Comparison of ENCODE assay signal across 8 mouse cellular contexts in genomic region chr19:5654720-5655298, GRCm38 (mm10). TPM values are rescaled to one million over a fixed set of nuclear protein-coding genes. Genes with fewer than 3 reads are reported as not detected.
DNase-seq lines count a peak whose midpoint lies in the region; ATAC-seq lines count a peak whose summit lies in the region.

No protein-coding gene starts in this region.

- no peak overlapping the region for H3K27ac ChIP-seq in kidney, embryonic 14.5 days (ENCODE audit: low read depth, low read length)
- no peak overlapping the region for H3K27ac ChIP-seq in embryonic facial prominence, embryonic 11.5 days (replicated peaks; ENCODE audit: low read depth, low read length)
- H3K27ac ChIP-seq in intestine, embryonic 15.5 days = no peak overlapping the region
- no peak overlapping the region for H3K27ac ChIP-seq in neural tube, embryonic 11.5 days (ENCODE audit: low read depth, low read length)

- 0 out of 2 replicates have a peak, but pooled peaks have one; percentile 1 for ATAC-seq in kidney, embryonic 14.5 days (ENCODE audit: low FRiP score, low TSS enrichment)
- no peak; the same call in 1 of the 2 replicates for ATAC-seq in embryonic facial prominence, embryonic 11.5 days (replicated peaks; ENCODE audit: insufficient number of reproducible peaks, low FRiP score, low TSS enrichment, low read depth)
- ATAC-seq in intestine, embryonic 15.5 days = peak; percentile 22
- no peak for ATAC-seq in neural tube, embryonic 11.5 days (ENCODE audit: insufficient read depth, low FRiP score, low TSS enrichment)

- H3K4me3 ChIP-seq in kidney, embryonic 14.5 days (ENCODE audit: low read length) = peak overlapping the region; percentile 44
- peak overlapping the region; percentile 39 for H3K4me3 ChIP-seq in embryonic facial prominence, embryonic 11.5 days (ENCODE audit: low read depth, low read length)
- H3K4me3 ChIP-seq in intestine, embryonic 15.5 days (replicated peaks) = peak overlapping the region; percentile 39
- H3K4me3 ChIP-seq in neural tube, embryonic 11.5 days (ENCODE audit: low read depth, low read length) = peak overlapping the region; percentile 43

- peaks cover 5% of the 10 kb centered on the region for H3K4me1 ChIP-seq in kidney, embryonic 14.5 days (ENCODE audit: control insufficient read depth, insufficient read depth, low read length)
- H3K4me1 ChIP-seq in embryonic facial prominence, embryonic 11.5 days (ENCODE audit: control insufficient read depth, insufficient read depth, low read length) = peaks cover 2% of the 10 kb centered on the region; the same call in 1 of the 2 replicates
- H3K4me1 ChIP-seq in intestine, embryonic 15.5 days (replicated peaks) = peaks cover 14% of the 10 kb centered on the region
- H3K4me1 ChIP-seq in neural tube, embryonic 11.5 days (ENCODE audit: control insufficient read depth, insufficient read depth, low read length) = peaks cover 12% of the 10 kb centered on the region

- peak overlapping the region; percentile 53; the same call in 1 of the 2 replicates for H3K9ac ChIP-seq in kidney, embryonic 14.5 days (ENCODE audit: low read depth, low read length)
- peak overlapping the region; percentile 33 for H3K9ac ChIP-seq in embryonic facial prominence, embryonic 11.5 days (replicated peaks; ENCODE audit: low read length)
- peak overlapping the region; percentile 39 for H3K9ac ChIP-seq in intestine, embryonic 15.5 days
- H3K9ac ChIP-seq in neural tube, embryonic 11.5 days (ENCODE audit: low read length) = peak overlapping the region; percentile 26

- DNase-seq in kidney, postnatal 4 days = no peak
- peak; percentile 42 for DNase-seq in embryonic facial prominence, embryonic 11.5 days (ENCODE audit: low spot score)
- DNase-seq in neural tube, embryonic 11.5 days (ENCODE audit: low spot score) = no peak
- DNase-seq in MN1 (ENCODE audit: low spot score) = no peak
- DNase-seq in adrenal gland, postnatal 36 days = no peak
- no peak for DNase-seq in left cerebral cortex, postnatal 14 days (ENCODE audit: low spot score in 2 of 2)

- H3K36me3 ChIP-seq in kidney, embryonic 14.5 days (ENCODE audit: control insufficient read depth, insufficient read depth, low read length) = peaks cover 34% of the 10 kb centered on the region
- H3K36me3 ChIP-seq in embryonic facial prominence, embryonic 11.5 days (replicated peaks; ENCODE audit: control insufficient read depth, insufficient read depth, low read depth, low read length) = no peaks in the 10 kb centered on the region
- peaks cover 8% of the 10 kb centered on the region for H3K36me3 ChIP-seq in intestine, embryonic 15.5 days
- no peaks in the 10 kb centered on the region for H3K36me3 ChIP-seq in neural tube, embryonic 11.5 days (ENCODE audit: control insufficient read depth, insufficient read depth, low read length)

- H3K27me3 ChIP-seq in kidney, embryonic 14.5 days (ENCODE audit: control insufficient read depth, insufficient read depth, low read length) = peaks cover 9% of the 10 kb centered on the region; the same call in 1 of the 2 replicates
- peaks cover 8% of the 10 kb centered on the region for H3K27me3 ChIP-seq in embryonic facial prominence, embryonic 11.5 days (ENCODE audit: control insufficient read depth, insufficient read depth, low read length)
- peaks cover 8% of the 10 kb centered on the region for H3K27me3 ChIP-seq in intestine, embryonic 15.5 days (replicated peaks)
- peaks cover 25% of the 10 kb centered on the region for H3K27me3 ChIP-seq in neural tube, embryonic 11.5 days (ENCODE audit: control insufficient read depth, insufficient read depth, low read length)

- 16% methylated on average over 43 of the region's 43 CpGs for WGBS in kidney, embryonic 14.5 days
- 9% methylated on average over 43 of the region's 43 CpGs for WGBS in embryonic facial prominence, embryonic 11.5 days
- WGBS in intestine, embryonic 15.5 days = 22% methylated on average over 43 of the region's 43 CpGs
- WGBS in neural tube, embryonic 11.5 days = 7% methylated on average over 43 of the region's 43 CpGs

- intact Hi-C loops in left cerebral cortex, postnatal 14 days (cut with DNase I) = no loop called here

- H3K9me3 ChIP-seq in kidney, embryonic 14.5 days (ENCODE audit: control insufficient read depth, low read length) = no peaks in the 10 kb centered on the region
- H3K9me3 ChIP-seq in embryonic facial prominence, embryonic 11.5 days (replicated peaks; ENCODE audit: control insufficient read depth, low read length) = no peaks in the 10 kb centered on the region
- H3K9me3 ChIP-seq in intestine, embryonic 15.5 days = no peaks in the 10 kb centered on the region
- H3K9me3 ChIP-seq in neural tube, embryonic 11.5 days (ENCODE audit: control insufficient read depth, low read length) = no peaks in the 10 kb centered on the region

- peak overlapping the region; percentile 67 for H3K4me2 ChIP-seq in kidney, embryonic 14.5 days (replicated peaks; ENCODE audit: low read depth, low read length)
- peak overlapping the region; percentile 70 for H3K4me2 ChIP-seq in embryonic facial prominence, embryonic 11.5 days (ENCODE audit: low read depth, low read length)
- H3K4me2 ChIP-seq in intestine, embryonic 15.5 days (replicated peaks) = peak overlapping the region; percentile 86
- peak overlapping the region; percentile 82 for H3K4me2 ChIP-seq in neural tube, embryonic 11.5 days (ENCODE audit: low read depth)

RNA-seq across cellular contexts. Expression of gene Sipa1, which starts 8.7 kb away (rescaled TPM):
- 17.4 and 26.8 TPM in 2 replicates for polyA plus RNA-seq in kidney, embryonic 14.5 days (2014; fragmentation: Nextera tagmentation; extraction: Ambion mirVana)
- 12.4 and 13.2 TPM in 2 replicates for polyA plus RNA-seq in embryonic facial prominence, embryonic 11.5 days (2014; fragmentation: Nextera tagmentation; extraction: Ambion mirVana)
- polyA plus RNA-seq in intestine, embryonic 15.5 days (2015; fragmentation: Nextera tagmentation; extraction: Ambion mirVana) = 21.5 and 23.8 TPM in 2 replicates
- 17.0 and 19.3 TPM in 2 replicates for polyA plus RNA-seq in neural tube, embryonic 11.5 days (2014; fragmentation: Nextera tagmentation; extraction: Ambion mirVana)
- 10 to 100 TPM; 40.5 to 57.2 TPM for total RNA-seq in adrenal gland, postnatal 36 days (2021)
- 10 to 100 TPM; 23.9 to 24.4 TPM for total RNA-seq in left cerebral cortex, postnatal 14 days (2021)

RNA-seq across cellular contexts. Expression of gene Rela, which starts 17.5 kb away (rescaled TPM):
- polyA plus RNA-seq in kidney, embryonic 14.5 days (2014; fragmentation: Nextera tagmentation; extraction: Ambion mirVana) = 42.4 and 49.8 TPM in 2 replicates
- polyA plus RNA-seq in embryonic facial prominence, embryonic 11.5 days (2014; fragmentation: Nextera tagmentation; extraction: Ambion mirVana) = 37.0 and 39.1 TPM in 2 replicates
- polyA plus RNA-seq in intestine, embryonic 15.5 days (2015; fragmentation: Nextera tagmentation; extraction: Ambion mirVana) = 43.0 and 43.3 TPM in 2 replicates
- polyA plus RNA-seq in neural tube, embryonic 11.5 days (2014; fragmentation: Nextera tagmentation; extraction: Ambion mirVana) = 32.5 and 34.4 TPM in 2 replicates
- total RNA-seq in adrenal gland, postnatal 36 days (2021) = 10 to 100 TPM; 85.7 to 86.4 TPM
- total RNA-seq in left cerebral cortex, postnatal 14 days (2021) = 10 to 100 TPM; 22.0 to 23.9 TPM

RNA-seq across cellular contexts. Expression of gene Map3k11, which starts 33.7 kb away (rescaled TPM):
- polyA plus RNA-seq in kidney, embryonic 14.5 days (2014; fragmentation: Nextera tagmentation; extraction: Ambion mirVana) = 26.8 and 33.6 TPM in 2 replicates
- polyA plus RNA-seq in embryonic facial prominence, embryonic 11.5 days (2014; fragmentation: Nextera tagmentation; extraction: Ambion mirVana) = 13.1 and 14.6 TPM in 2 replicates
- polyA plus RNA-seq in intestine, embryonic 15.5 days (2015; fragmentation: Nextera tagmentation; extraction: Ambion mirVana) = 33.7 and 36.3 TPM in 2 replicates
- 21.0 and 22.0 TPM in 2 replicates for polyA plus RNA-seq in neural tube, embryonic 11.5 days (2014; fragmentation: Nextera tagmentation; extraction: Ambion mirVana)
- 10 to 100 TPM; 44.7 to 45.8 TPM for total RNA-seq in adrenal gland, postnatal 36 days (2021)
- total RNA-seq in left cerebral cortex, postnatal 14 days (2021) = 10 to 100 TPM; 12.6 to 15.9 TPM

RNA-seq across cellular contexts. Expression of gene Pcnx3, which starts 33.9 kb away (rescaled TPM):
- polyA plus RNA-seq in kidney, embryonic 14.5 days (2014; fragmentation: Nextera tagmentation; extraction: Ambion mirVana) = 31.2 and 35.4 TPM in 2 replicates
- 17.5 and 22.0 TPM in 2 replicates for polyA plus RNA-seq in embryonic facial prominence, embryonic 11.5 days (2014; fragmentation: Nextera tagmentation; extraction: Ambion mirVana)
- polyA plus RNA-seq in intestine, embryonic 15.5 days (2015; fragmentation: Nextera tagmentation; extraction: Ambion mirVana) = 16.3 and 16.8 TPM in 2 replicates
- 26.9 and 27.7 TPM in 2 replicates for polyA plus RNA-seq in neural tube, embryonic 11.5 days (2014; fragmentation: Nextera tagmentation; extraction: Ambion mirVana)
- 100 to 1,000 TPM in 1 of 2 experiments, 10 to 100 TPM in 1; 89.5 to 108 TPM for total RNA-seq in adrenal gland, postnatal 36 days (2021)
- 10 to 100 TPM; 63.6 to 65.1 TPM for total RNA-seq in left cerebral cortex, postnatal 14 days (2021)

RNA-seq across cellular contexts. Expression of gene Kat5, which starts 44.8 kb away (rescaled TPM):
- polyA plus RNA-seq in kidney, embryonic 14.5 days (2014; fragmentation: Nextera tagmentation; extraction: Ambion mirVana) = 31.5 and 36.0 TPM in 2 replicates
- 28.9 and 32.2 TPM in 2 replicates for polyA plus RNA-seq in embryonic facial prominence, embryonic 11.5 days (2014; fragmentation: Nextera tagmentation; extraction: Ambion mirVana)
- 44.1 and 47.3 TPM in 2 replicates for polyA plus RNA-seq in intestine, embryonic 15.5 days (2015; fragmentation: Nextera tagmentation; extraction: Ambion mirVana)
- polyA plus RNA-seq in neural tube, embryonic 11.5 days (2014; fragmentation: Nextera tagmentation; extraction: Ambion mirVana) = 36.3 and 36.5 TPM in 2 replicates
- total RNA-seq in adrenal gland, postnatal 36 days (2021) = 10 to 100 TPM; 66.2 to 68.2 TPM
- total RNA-seq in left cerebral cortex, postnatal 14 days (2021) = 10 to 100 TPM; 76.1 to 81.7 TPM

Comparison
In these comparisons a context has a peak if more than half of its experiments do, and no peak if none do; other contexts are left out.
1. ATAC-seq: peak in kidney, embryonic 14.5 days (single experiment) and intestine, embryonic 15.5 days (single experiment); none in embryonic facial prominence, embryonic 11.5 days (single experiment) and neural tube, embryonic 11.5 days (single experiment).
2. Peak in every context shown above with its lines, with median percentiles within 50 percentile points of each other: H3K4me2 ChIP-seq, H3K4me3 ChIP-seq and H3K9ac ChIP-seq.